10 mouse cellular contexts compared by ENCODE assay signal in genomic region chr12:67104171-67104570, GRCm38 (mm10).
"Had no signal": no experiment of that assay in that cellular context is flagged by ENCODE, and none has a peak within 500 bp of the region (broad histone marks: within the 10 kb centered on the region; RNA-seq: fewer than 3 reads in every experiment).

No protein-coding gene starts in this region.

- DNase-seq: liver, postnatal 0 days; lung, adult 2 months; lung, postnatal 14 days; lung, postnatal 36 days; right cerebral cortex, postnatal 25 days; right cerebral cortex, postnatal 4 days; spleen, adult 18-20 months; thymus, adult 18-20 months; thymus, postnatal 14 days; thymus, postnatal 36 days had no signal
